Mouse (Mus musculus) kidney, adult 2 months (tissue): ENCODE measurements at regions not wholly inside any gene's neighbourhood (a gene's known extent, or its start where the extent isn't known, plus 50 kb on each side); places are given as distances from the start of the nearest gene placed in this dataset.

ENCODE experiments used
- CTCF ChIP-seq: fragments of 200-500 bp; conservative IDR thresholded peaks from 2 replicates; pipeline ENCODE4 v1.5.1; 2011; ENCODE audit warnings: low read depth, mild to moderate bottlenecking, control low read depth, low read length, moderate library complexity, mixed read lengths; ENCODE audit not compliant: insufficient read depth, insufficient read length
- POLR2A ChIP-seq: fragments of 200-500 bp; IDR thresholded peaks from one replicate; pipeline ENCODE4 v1.6.1; 2011; ENCODE audit warnings: low read depth, low read length, control low read depth

DNA sequence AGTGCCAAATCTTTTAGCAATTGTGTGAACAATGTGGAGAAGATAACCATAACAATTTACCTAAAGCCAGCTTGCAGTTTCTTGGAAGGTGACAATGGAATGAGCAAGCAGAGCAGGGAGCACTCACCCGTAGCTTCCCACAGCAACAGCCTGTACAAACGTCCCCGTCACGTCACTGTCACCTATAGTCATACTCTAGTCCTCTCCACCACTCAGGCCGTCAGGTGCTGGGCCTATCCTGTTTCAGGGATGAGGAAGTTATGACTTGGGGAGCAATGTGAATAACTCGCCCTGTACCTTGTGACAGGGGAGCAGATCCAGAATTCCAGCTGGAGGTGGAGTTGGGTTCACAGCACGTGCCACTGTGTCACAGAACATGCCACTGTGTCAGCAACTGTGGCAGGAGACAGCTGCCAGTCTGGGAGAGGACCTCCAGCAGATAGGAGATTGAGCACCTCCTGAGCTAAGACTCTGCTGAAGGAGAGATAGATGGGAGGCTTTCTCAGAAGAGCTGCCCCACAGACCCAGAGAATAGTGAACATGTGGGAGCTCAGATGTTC is 73.4 kb upstream of the Egln3 start:
- no peak for TF ChIP-seq CTCF
- TF ChIP-seq POLR2A: no peak
